Mouse (Mus musculus) kidney, embryonic 14.5 days (tissue): ENCODE measurements around the gene Tmem206. TPM values are rescaled to one million over a fixed set of nuclear protein-coding genes. Genes with fewer than 3 reads are reported as not detected.

Experiments
- ATAC-seq: fragments of 200-750 bp; cut with Nextera tagmentation; 2 replicates; pipeline ENCODE4 v1.8.0; 2017; ENCODE audit warnings: moderate number of reproducible peaks, mild to moderate bottlenecking, moderate TSS enrichment, moderate library complexity; ENCODE audit not compliant: low FRiP score, low TSS enrichment
- H3K27ac ChIP-seq: fragments of 300-500 bp; sonication (generic); 2 replicates; pipeline ENCODE4 v1.5.1; 2014; ENCODE audit warnings: low read depth, mild to moderate bottlenecking, low read length, moderate library complexity, mixed read lengths
- H3K27me3 ChIP-seq: fragments of 300-500 bp; sonication (generic); 2 replicates; pipeline ENCODE4 v1.6.1; 2014; ENCODE audit warnings: mild to moderate bottlenecking, low read length; ENCODE audit not compliant: control insufficient read depth, insufficient read depth
- H3K36me3 ChIP-seq: fragments of 300-500 bp; sonication (generic); 2 replicates; pipeline ENCODE4 v1.6.1; 2014; ENCODE audit warnings: low read length, mixed read lengths; ENCODE audit not compliant: control insufficient read depth, insufficient read depth
- H3K4me1 ChIP-seq: fragments of 300-500 bp; sonication (generic); 2 replicates; pipeline ENCODE4 v1.6.1; 2014; ENCODE audit warnings: low read length, mixed read lengths; ENCODE audit not compliant: control insufficient read depth, insufficient read depth
- H3K4me2 ChIP-seq: fragments of 300-500 bp; sonication (generic); replicated peaks from 2 replicates; pipeline ENCODE4 v1.6.1; 2014; ENCODE audit warnings: low read depth, mild to moderate bottlenecking, low read length
- H3K4me3 ChIP-seq: fragments of 300-500 bp; sonication (generic); 2 replicates; pipeline ENCODE4 v1.5.1; 2014; ENCODE audit warnings: mild to moderate bottlenecking, low read length
- H3K9ac ChIP-seq: fragments of 300-500 bp; sonication (generic); 2 replicates; pipeline ENCODE4 v1.6.1; 2014; ENCODE audit warnings: low read depth, mild to moderate bottlenecking, low read length, moderate library complexity
- H3K9me3 ChIP-seq: fragments of 300-500 bp; sonication (generic); 2 replicates; pipeline ENCODE4 v1.6.1; 2016; ENCODE audit warnings: low read length; ENCODE audit not compliant: control insufficient read depth
- WGBS: fragments of 180-500 bp; shearing (Covaris S2); extraction: QIAGEN DNeasy Blood & Tissue Kit; methylation state at CpG from one replicate; pipeline ENCODE4 v1.1.7; 2014; 5-methylcytosine and 5-hydroxymethylcytosine counted together
- polyA plus RNA-seq: library from polyadenylated mRNA; unstranded; fragments of >200 nt; fragmentation: Nextera tagmentation; extraction: Ambion mirVana; gene quantifications from 2 replicates; pipeline ENCODE4 v1.2.1, GENCODE M21; 2014

The Tmem206 gene
- polyA plus RNA-seq, 1 experiment from 2014 or later: 25.9 TPM

- H3K4me2 ChIP-seq: peak overlapping the region; percentile 62
Observed at GRCm38 (mm10) chr1:191395871-191396433, 70.2 kb downstream of the Tmem206 start.

GRCm38 (mm10) chr1:191396446-191396845, 70.7 kb downstream of the Tmem206 start:
- Histone ChIP-seq H3K4me1 (0 out of 2 replicates have a peak, but pooled peaks cover 3% of the 10 kb centered on the region), H3K9ac (peak overlapping the region; percentile 88), H3K36me3 (no peaks in the 10 kb centered on the region), H3K27me3 (no peaks in the 10 kb centered on the region), H3K27ac (peak overlapping the region; percentile 93), H3K9me3 (no peaks in the 10 kb centered on the region), H3K4me2 (peak overlapping the region; percentile 62), H3K4me3 (peak overlapping the region; percentile 78)
- ATAC-seq: peak; percentile 38
- 2% methylated on average over 45 of the region's 74 CpGs for WGBS

More at GRCm38 (mm10) chr1:191395871-191396433, 70.2 kb downstream of the Tmem206 start:
- H3K27me3 ChIP-seq: no peaks in the 10 kb centered on the region
- H3K36me3 ChIP-seq: no peaks in the 10 kb centered on the region
- ATAC-seq: no peak
- 0 out of 2 replicates have a peak, but pooled peaks cover 3% of the 10 kb centered on the region for H3K4me1 ChIP-seq
- peak overlapping the region; percentile 88 for H3K9ac ChIP-seq
- peak overlapping the region; percentile 61; the same call in 1 of the 2 replicates for H3K27ac ChIP-seq
- H3K9me3 ChIP-seq: no peaks in the 10 kb centered on the region
- H3K4me3 ChIP-seq: peak overlapping the region; percentile 78
- under 1% methylated on average over 40 of the region's 43 CpGs for WGBS

GRCm38 (mm10) chr1:191396897-191397849, 71.5 kb downstream of the Tmem206 start:
- Histone ChIP-seq H3K36me3 (no peaks in the 10 kb centered on the region), H3K27me3 (no peaks in the 10 kb centered on the region), H3K9ac (peak overlapping the region; percentile 88), H3K9me3 (no peaks in the 10 kb centered on the region), H3K4me3 (peak overlapping the region; percentile 78), H3K4me1 (0 out of 2 replicates have a peak, but pooled peaks cover 3% of the 10 kb centered on the region), H3K27ac (peak overlapping the region; percentile 95), H3K4me2 (peak overlapping the region; percentile 62)
- WGBS: under 1% methylated on average over 70 of the region's 82 CpGs
- ATAC-seq: peak; percentile 98

Other genes with a start within 250 kb of the Tmem206 start
- gene Batf3, start 228.1 kb upstream of the Tmem206 start, polyA plus RNA-seq: 12.4 and 18.0 TPM in 2 replicates
- gene Fam71a, start 161.1 kb upstream of the Tmem206 start, polyA plus RNA-seq: not detected in 2 replicates
- 2.1 and 2.3 TPM in 2 replicates for gene Atf3, start 107.9 kb upstream of the Tmem206 start, polyA plus RNA-seq
- gene Nenf, start 7.7 kb upstream of the Tmem206 start, polyA plus RNA-seq: 97.0 and 115 TPM in 2 replicates
- 24.6 and 25.0 TPM in 2 replicates for gene Ppp2r5a, start 77.4 kb downstream of the Tmem206 start, polyA plus RNA-seq
- 45.8 and 81.3 TPM in 2 replicates for gene Dtl, start 249.6 kb downstream of the Tmem206 start, polyA plus RNA-seq
- 38.9 and 77.9 TPM in 2 replicates for gene Ints7, start 249.7 kb downstream of the Tmem206 start, polyA plus RNA-seq